Comparison of ENCODE assay signal across 25 mouse cellular contexts in genomic region chr14:54954474-54954873, GRCm38 (mm10). TPM values are rescaled to one million over a fixed set of nuclear protein-coding genes. Genes with fewer than 3 reads are reported as not detected.
"Had no signal": no experiment of that assay in that cellular context is flagged by ENCODE, and none has a peak within 500 bp of the region (broad histone marks: within the 10 kb centered on the region; RNA-seq: fewer than 3 reads in every experiment).

No protein-coding gene starts in this region.

- H3K36me3 ChIP-seq: lung, embryonic 15.5 days; midbrain, embryonic 13.5 days; midbrain, embryonic 15.5 days; neural tube, embryonic 12.5 days; stomach, embryonic 15.5 days had no signal

- H3K4me1 ChIP-seq: lung, embryonic 15.5 days; megakaryocyte, embryonic 14.5 days; midbrain, embryonic 13.5 days; midbrain, embryonic 15.5 days; neural tube, embryonic 12.5 days; stomach, embryonic 15.5 days had no signal

- ATAC-seq: lung, postnatal 0 days; midbrain, embryonic 13.5 days; midbrain, embryonic 15.5 days had no signal

- H3K9ac ChIP-seq: lung, embryonic 15.5 days; midbrain, embryonic 13.5 days; midbrain, embryonic 15.5 days; neural tube, embryonic 12.5 days; stomach, embryonic 15.5 days had no signal

- H3K27ac ChIP-seq: lung, embryonic 15.5 days; macrophage; midbrain, embryonic 13.5 days; midbrain, embryonic 15.5 days; neural tube, embryonic 12.5 days; stomach, embryonic 15.5 days; stomach, postnatal 0 days had no signal

- H3K27me3 ChIP-seq: midbrain, embryonic 13.5 days; midbrain, embryonic 15.5 days; neural tube, embryonic 12.5 days; stomach, embryonic 15.5 days had no signal

- H3K4me3 ChIP-seq: lung, embryonic 15.5 days; megakaryocyte, embryonic 14.5 days; midbrain, embryonic 13.5 days; midbrain, embryonic 15.5 days; neural tube, embryonic 12.5 days; stomach, embryonic 15.5 days had no signal

- H3K9me3 ChIP-seq: lung, embryonic 15.5 days; megakaryocyte, embryonic 14.5 days; midbrain, embryonic 13.5 days; midbrain, embryonic 15.5 days; neural tube, embryonic 12.5 days; stomach, embryonic 15.5 days had no signal

- H3K4me2 ChIP-seq: lung, embryonic 15.5 days; midbrain, embryonic 11.5 days; midbrain, embryonic 13.5 days; midbrain, embryonic 15.5 days; neural tube, embryonic 12.5 days; stomach, embryonic 15.5 days had no signal

- DNase-seq: lung, adult 2 months; lung, postnatal 14 days; lung, postnatal 36 days; right cerebral cortex, postnatal 14 days; thymus, adult 2 months; thymus, postnatal 25 days; thymus, postnatal 4 days had no signal

RNA-seq across cellular contexts. Expression of gene Myh6, which starts 12.3 kb away (rescaled TPM):
- total RNA-seq: megakaryocyte progenitor cell, adult 5-6 weeks; monocyte, adult 5-6 weeks; neutrophil, adult 5-6 weeks had no signal
- polyA plus RNA-seq: macrophage had no signal

RNA-seq across cellular contexts. Expression of gene Cmtm5, which starts 18.4 kb away (rescaled TPM):
- total RNA-seq: megakaryocyte progenitor cell, adult 5-6 weeks; monocyte, adult 5-6 weeks; neutrophil, adult 5-6 weeks had no signal
- polyA plus RNA-seq: macrophage; testis, adult 2 months had no signal

RNA-seq across cellular contexts. Expression of gene Il25, which starts 22.0 kb away (rescaled TPM):
- total RNA-seq: megakaryocyte progenitor cell, adult 5-6 weeks; midbrain, postnatal 0 days; monocyte, adult 5-6 weeks; neutrophil, adult 5-6 weeks had no signal
- polyA plus RNA-seq: lung, adult 2 months; lung, postnatal 0 days; macrophage; midbrain, embryonic 11.5 days; spleen, adult 2 months; testis, adult 2 months had no signal

RNA-seq across cellular contexts. Expression of gene Gm17428, which starts 22.3 kb away (rescaled TPM):
- total RNA-seq: megakaryocyte progenitor cell, adult 5-6 weeks; midbrain, postnatal 0 days; monocyte, adult 5-6 weeks; neutrophil, adult 5-6 weeks had no signal
- polyA plus RNA-seq: lung, adult 2 months; lung, embryonic 15.5 days; lung, postnatal 0 days; macrophage; midbrain, embryonic 11.5 days; midbrain, embryonic 13.5 days; midbrain, embryonic 15.5 days; midbrain, postnatal 0 days; neural tube, embryonic 12.5 days; neural tube, embryonic 14.5 days; spleen, adult 2 months; stomach, embryonic 15.5 days; stomach, postnatal 0 days; testis, adult 2 months; thymus, adult 2 months; urinary bladder, adult 2 months had no signal

RNA-seq across cellular contexts. Expression of gene Efs, which starts 28.5 kb away (rescaled TPM):
- total RNA-seq: megakaryocyte progenitor cell, adult 5-6 weeks; monocyte, adult 5-6 weeks; neutrophil, adult 5-6 weeks had no signal
- polyA plus RNA-seq: macrophage had no signal
